Mouse (Mus musculus) embryo, embryonic 11.5 days (tissue): ENCODE measurements around the gene Slc27a3.
"Not testable (repeated sequence)": the region's sequence is repeated elsewhere in the genome, so short reads cannot be mapped to it uniquely, and the experiment has no call there.

Experiments used
- DNase-seq: peaks from one replicate; pipeline ENCODE4 v3.0.0-alpha.2; 2012; ENCODE audit warnings: low read depth, low spot score

The Slc27a3 gene

DNA sequence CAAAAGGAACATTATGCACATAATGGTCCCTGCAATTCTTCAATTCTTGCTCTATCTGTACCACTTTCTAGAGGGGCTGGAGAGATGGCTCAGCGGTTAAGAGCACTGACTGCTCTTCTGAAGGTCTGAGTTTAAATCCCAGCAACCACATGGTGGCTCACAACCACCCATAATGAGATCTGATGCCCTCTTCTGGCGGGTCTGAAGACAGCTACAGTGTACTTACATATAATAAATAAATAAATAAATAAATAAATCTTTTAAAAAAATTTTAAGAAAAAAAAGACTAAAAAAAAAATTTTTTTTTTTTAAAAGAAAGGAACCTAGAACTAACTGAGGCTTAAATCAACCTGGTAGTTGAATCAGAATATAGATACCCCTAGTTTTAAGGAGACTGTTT lies 46.9 kb downstream of the Slc27a3 start:
- DNase-seq, result not testable (repeated sequence)

DNA sequence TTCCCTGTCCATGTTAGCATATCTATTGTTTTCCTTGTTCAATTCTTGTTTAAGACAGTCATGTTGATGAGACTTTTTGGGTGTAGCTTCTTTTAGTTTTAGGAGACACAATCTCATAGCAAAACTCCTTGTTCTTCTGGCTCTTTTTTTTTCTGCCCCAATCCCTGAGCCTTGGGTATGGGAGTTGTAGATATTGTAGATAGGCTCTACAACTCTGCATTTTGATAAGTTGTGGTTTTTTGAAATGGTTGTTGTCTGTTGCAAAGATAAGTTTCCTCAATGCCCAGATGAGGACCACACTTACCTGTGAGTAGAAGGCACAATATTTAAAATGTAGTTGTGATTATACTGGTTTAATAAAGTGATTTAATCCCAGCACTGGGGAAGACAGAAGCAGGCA lies 49.6 kb downstream of the Slc27a3 start:
- no peak for DNase-seq

DNA sequence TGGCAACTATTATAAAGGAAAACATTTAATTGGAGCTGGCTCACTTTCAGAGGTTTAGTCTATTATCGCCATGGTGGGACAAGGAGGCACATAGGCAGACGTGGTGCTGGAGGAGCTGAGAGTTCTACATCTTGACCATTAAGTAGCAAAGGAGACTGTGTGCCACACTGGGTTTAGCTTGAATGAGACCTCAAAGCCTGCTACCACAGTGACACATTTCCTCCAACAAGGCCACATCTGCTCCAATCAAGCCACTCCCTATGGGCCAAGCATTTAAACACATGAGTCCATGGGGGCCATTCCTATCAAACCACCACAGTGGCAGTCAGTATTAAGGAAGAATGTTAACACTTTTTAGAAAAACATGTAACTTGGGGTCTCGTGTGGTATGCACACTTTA lies 51.5 kb downstream of the Slc27a3 start:
- no peak for DNase-seq

DNA sequence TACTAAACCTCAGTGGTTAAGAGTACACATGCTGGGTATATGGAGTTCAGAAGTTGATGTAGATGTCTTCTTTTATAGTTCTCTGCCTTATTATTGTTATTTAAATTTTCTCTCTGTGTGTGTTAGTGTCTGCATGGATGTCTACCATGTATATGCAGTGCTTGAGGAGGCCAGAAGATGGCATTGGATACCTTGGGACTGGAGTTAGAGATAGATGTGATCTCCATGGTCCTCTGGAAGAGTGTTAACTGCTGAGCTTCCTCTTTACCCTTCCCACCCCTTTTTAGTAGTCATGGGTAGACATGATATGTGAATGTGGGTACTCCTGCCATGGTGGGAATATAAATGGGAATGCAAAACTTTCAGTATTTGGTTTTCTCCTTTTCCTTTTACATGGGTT lies 54.2 kb downstream of the Slc27a3 start:
- no peak for DNase-seq
